Mouse (Mus musculus) layer of hippocampus, adult 2 months (tissue): ENCODE data around the gene Nup210. TPM values are rescaled to one million over a fixed set of nuclear protein-coding genes. Genes with fewer than 3 reads are reported as not detected.

ENCODE experiments used
- DNase-seq, 2 experiments: peaks; one replicate each; pipeline ENCODE4 v3.0.0; 2022; ENCODE audit warnings: low spot score in 2 of 2
- H3K27ac ChIP-seq: fragments of 200-600 bp; 2 replicates; pipeline ENCODE4 v1.8.1; 2022
- H3K4me3 ChIP-seq: fragments of 200-600 bp; 2 replicates; pipeline ENCODE4 v1.8.1; 2022; ENCODE audit warnings: mild to moderate bottlenecking
- CTCF ChIP-seq: fragments of 200-600 bp; conservative IDR thresholded peaks from 2 replicates; pipeline ENCODE4 v1.8.1; 2022; ENCODE audit warnings: antibody characterized with exemption, mild to moderate bottlenecking, moderate library complexity
- total RNA-seq, 2 experiments: library from RNA; stranded (reverse); gene quantifications; 2 replicates each; pipeline ENCODE4 v1.2.3; 2021

The Nup210 gene
- total RNA-seq, 2 experiments from 2014 or later = 19.9 to 22.3 TPM

- DNase-seq = no peak
- Histone ChIP-seq H3K4me3 (peak overlapping the region; percentile 84), H3K27ac (peak overlapping the region; percentile 93)
- TF ChIP-seq CTCF = no peak
Measured at GRCm38 (mm10) chr6:91156062-91156461, 39.4 kb upstream of the Nup210 start.

- Histone ChIP-seq H3K27ac (peak overlapping the region; percentile 93), H3K4me3 (no peak overlapping the region)
- no peak for TF ChIP-seq CTCF
- DNase-seq = no peak
Measured at GRCm38 (mm10) chr6:91155286-91155685, 38.7 kb upstream of the Nup210 start.

GRCm38 (mm10) chr6:91154685-91155084, 38.1 kb upstream of the Nup210 start:
- DNase-seq = no peak
- Histone ChIP-seq H3K4me3 (no peak overlapping the region), H3K27ac (peak overlapping the region; percentile 93)
- TF ChIP-seq CTCF = no peak

- TF ChIP-seq CTCF = no peak
- Histone ChIP-seq H3K27ac (peak overlapping the region; percentile 93), H3K4me3 (peak overlapping the region; percentile 13; the same call in 1 of the 2 replicates)
- DNase-seq = peak; percentile 54 to 79
Measured at GRCm38 (mm10) chr6:91153549-91154064, 37.0 kb upstream of the Nup210 start.

GRCm38 (mm10) chr6:91152892-91153548, 36.4 kb upstream of the Nup210 start:
- DNase-seq = no peak
- Histone ChIP-seq H3K4me3 (no peak overlapping the region), H3K27ac (peak overlapping the region; percentile 93)
- TF ChIP-seq CTCF = no peak

GRCm38 (mm10) chr6:91147152-91147770, 30.6 kb upstream of the Nup210 start:
- DNase-seq = no peak
- Histone ChIP-seq H3K4me3 (no peak overlapping the region), H3K27ac (peak overlapping the region; percentile 51; the same call in 1 of the 2 replicates)
- no peak for TF ChIP-seq CTCF

- H3K27ac ChIP-seq = peak overlapping the region; percentile 51; the same call in 1 of the 2 replicates
- H3K4me3 ChIP-seq = no peak overlapping the region
- no peak for DNase-seq
- TF ChIP-seq CTCF = no peak
Measured at GRCm38 (mm10) chr6:91146443-91147151, 30.0 kb upstream of the Nup210 start.

GRCm38 (mm10) chr6:91145572-91145971, 28.9 kb upstream of the Nup210 start:
- no peak for TF ChIP-seq CTCF
- H3K27ac ChIP-seq = no peak overlapping the region

GRCm38 (mm10) chr6:91145056-91145455, 28.4 kb upstream of the Nup210 start:
- peak; percentile 44 for TF ChIP-seq CTCF
- DNase-seq = no peak
- Histone ChIP-seq H3K4me3 (no peak overlapping the region), H3K27ac (no peak overlapping the region)

More at GRCm38 (mm10) chr6:91145572-91145971, 28.9 kb upstream of the Nup210 start:
- no peak overlapping the region for H3K4me3 ChIP-seq
- DNase-seq = no peak

GRCm38 (mm10) chr6:91139846-91140245, 23.2 kb upstream of the Nup210 start:
- TF ChIP-seq CTCF = peak; percentile 96
- Histone ChIP-seq H3K27ac (no peak overlapping the region), H3K4me3 (no peak overlapping the region)
- DNase-seq = peak in 1 of 2 experiments; percentile 78

GRCm38 (mm10) chr6:91137343-91137956, 20.8 kb upstream of the Nup210 start:
- no peak for TF ChIP-seq CTCF
- no peak overlapping the region for H3K4me3 ChIP-seq

GRCm38 (mm10) chr6:91130856-91131255, 14.2 kb upstream of the Nup210 start:
- no peak overlapping the region for H3K4me3 ChIP-seq
- TF ChIP-seq CTCF = no peak
- no peak for DNase-seq
- no peak overlapping the region for H3K27ac ChIP-seq

More at GRCm38 (mm10) chr6:91137343-91137956, 20.8 kb upstream of the Nup210 start:
- no peak overlapping the region for H3K27ac ChIP-seq
- no peak for DNase-seq
